Mouse (Mus musculus) midbrain, embryonic 10.5 days (tissue): Measurements from ENCODE around the gene Iqcn. TPM values are rescaled to one million over a fixed set of nuclear protein-coding genes. Genes with fewer than 3 reads are reported as not detected.

ENCODE experiments used
- DNase-seq: peaks from one replicate; pipeline ENCODE4 v3.0.0-alpha.2; 2017; ENCODE audit warnings: low spot score
- H3K27ac ChIP-seq: fragments of 300-500 bp; sonication (generic); replicated peaks from 2 replicates; pipeline ENCODE4 v1.5.1; 2016; ENCODE audit warnings: mild to moderate bottlenecking
- H3K27me3 ChIP-seq: fragments of 300-500 bp; sonication (generic); 2 replicates; pipeline ENCODE4 v1.6.1; 2016; ENCODE audit warnings: low read depth, mild to moderate bottlenecking; ENCODE audit not compliant: poor library complexity, severe bottlenecking
- H3K36me3 ChIP-seq: fragments of 300-500 bp; sonication (generic); 2 replicates; pipeline ENCODE4 v1.6.1; 2016; ENCODE audit warnings: mild to moderate bottlenecking, moderate library complexity
- H3K4me1 ChIP-seq: fragments of 300-500 bp; sonication (generic); 2 replicates; pipeline ENCODE4 v1.6.1; 2016
- H3K4me3 ChIP-seq: fragments of 300-500 bp; sonication (generic); 2 replicates; pipeline ENCODE4 v1.5.1; 2016; ENCODE audit warnings: mild to moderate bottlenecking, moderate library complexity
- H3K9me3 ChIP-seq: fragments of 300-500 bp; sonication (generic); replicated peaks from 2 replicates; pipeline ENCODE4 v1.6.1; 2016; ENCODE audit warnings: mild to moderate bottlenecking
- WGBS: fragments of 180-500 bp; shearing (Covaris S2); methylation state at CpG from one replicate; pipeline ENCODE4 v1.1.7; 2016; 5-methylcytosine and 5-hydroxymethylcytosine counted together
- polyA plus RNA-seq: library from polyadenylated mRNA; unstranded; fragments of >200 nt; fragmentation: Nextera tagmentation; extraction: Ambion mirVana; gene quantifications from 2 replicates; pipeline ENCODE4 v1.2.1, GENCODE M21; 2016

Gene Iqcn
- polyA plus RNA-seq, 1 experiment from 2014 or later, result not detected

- Histone ChIP-seq H3K4me3 (peak overlapping the region; percentile 25), H3K9me3 (no peaks in the 10 kb centered on the region), H3K27ac (peak overlapping the region; percentile 66), H3K4me1 (peaks cover 18% of the 10 kb centered on the region), H3K27me3 (no peaks in the 10 kb centered on the region), H3K36me3 (peaks cover 33% of the 10 kb centered on the region)
- no peak for DNase-seq
- 10% methylated on average over 19 of the region's 19 CpGs for WGBS
Observed at GRCm38 (mm10) chr8:70682193-70682592, 21.1 kb upstream of the Iqcn start.

DNA sequence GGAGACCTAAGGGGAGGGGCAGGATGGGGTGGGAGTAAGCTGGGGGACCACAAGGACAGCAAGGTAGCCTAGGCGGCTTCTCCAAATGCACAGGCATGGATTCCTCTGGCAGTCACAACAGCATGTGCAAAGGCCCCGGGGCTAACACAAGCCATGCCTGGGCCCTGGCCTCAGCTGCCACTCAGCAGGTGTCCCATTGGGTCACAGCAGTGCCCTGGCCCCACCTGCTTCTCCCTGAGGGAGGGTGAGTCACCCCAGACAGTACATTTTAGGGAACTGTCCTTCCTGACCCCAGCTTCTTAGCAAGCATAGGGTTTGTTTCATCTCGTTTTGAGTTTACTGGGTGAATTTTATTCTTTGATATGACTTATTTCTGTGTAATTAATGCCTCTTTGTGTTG is 20.6 kb upstream of the Iqcn start:
- Histone ChIP-seq H3K36me3 (peaks cover 28% of the 10 kb centered on the region), H3K9me3 (no peaks in the 10 kb centered on the region), H3K4me1 (peaks cover 18% of the 10 kb centered on the region), H3K27me3 (no peaks in the 10 kb centered on the region), H3K27ac (peak overlapping the region; percentile 66), H3K4me3 (peak overlapping the region; percentile 25)
- no peak for DNase-seq
- WGBS, result 70% methylated on average over 3 of the region's 3 CpGs

DNA sequence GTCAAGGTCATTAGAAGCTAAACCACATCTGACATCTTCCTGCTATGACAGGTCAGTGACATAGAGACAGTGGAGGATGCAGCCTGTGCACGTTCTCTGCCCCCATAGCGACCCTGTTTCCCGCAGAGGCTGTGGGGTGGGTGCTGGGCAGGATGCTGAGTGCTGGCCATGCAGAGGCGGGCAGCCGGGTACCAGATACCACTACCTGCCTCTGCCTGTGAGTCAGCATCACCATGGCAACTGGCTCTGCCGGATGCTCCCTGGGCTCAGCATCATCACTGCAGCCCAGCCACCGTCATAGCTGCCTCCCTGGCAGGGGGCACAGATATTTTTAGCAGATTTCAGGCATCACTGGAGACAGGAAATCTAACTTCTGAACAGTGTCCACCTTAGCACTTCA is 19.0 kb upstream of the Iqcn start:
- DNase-seq, result no peak
- Histone ChIP-seq H3K4me3 (no peak overlapping the region), H3K27ac (no peak overlapping the region), H3K27me3 (no peaks in the 10 kb centered on the region), H3K4me1 (peaks cover 20% of the 10 kb centered on the region), H3K9me3 (no peaks in the 10 kb centered on the region), H3K36me3 (peaks cover 17% of the 10 kb centered on the region)
- 52% methylated on average over 7 of the region's 7 CpGs for WGBS

GRCm38 (mm10) chr8:70687576-70687975 is 15.7 kb upstream of the Iqcn start:
- H3K27ac ChIP-seq, result peak overlapping the region; percentile 23
- 90% methylated on average over 8 of the region's 8 CpGs for WGBS

GRCm38 (mm10) chr8:70688136-70688535 is 15.1 kb upstream of the Iqcn start:
- Histone ChIP-seq H3K9me3 (no peaks in the 10 kb centered on the region), H3K36me3 (0 out of 2 replicates have a peak, but pooled peaks cover 5% of the 10 kb centered on the region), H3K4me1 (peaks cover 36% of the 10 kb centered on the region), H3K4me3 (no peak overlapping the region), H3K27ac (peak overlapping the region; percentile 23), H3K27me3 (no peaks in the 10 kb centered on the region)
- no peak for DNase-seq
- 95% methylated on average over 3 of the region's 3 CpGs for WGBS

More at GRCm38 (mm10) chr8:70687576-70687975, 15.7 kb upstream of the Iqcn start:
- Histone ChIP-seq H3K36me3 (0 out of 2 replicates have a peak, but pooled peaks cover 5% of the 10 kb centered on the region), H3K4me1 (peaks cover 36% of the 10 kb centered on the region), H3K27me3 (no peaks in the 10 kb centered on the region), H3K9me3 (no peaks in the 10 kb centered on the region), H3K4me3 (no peak overlapping the region)
- no peak for DNase-seq

DNA sequence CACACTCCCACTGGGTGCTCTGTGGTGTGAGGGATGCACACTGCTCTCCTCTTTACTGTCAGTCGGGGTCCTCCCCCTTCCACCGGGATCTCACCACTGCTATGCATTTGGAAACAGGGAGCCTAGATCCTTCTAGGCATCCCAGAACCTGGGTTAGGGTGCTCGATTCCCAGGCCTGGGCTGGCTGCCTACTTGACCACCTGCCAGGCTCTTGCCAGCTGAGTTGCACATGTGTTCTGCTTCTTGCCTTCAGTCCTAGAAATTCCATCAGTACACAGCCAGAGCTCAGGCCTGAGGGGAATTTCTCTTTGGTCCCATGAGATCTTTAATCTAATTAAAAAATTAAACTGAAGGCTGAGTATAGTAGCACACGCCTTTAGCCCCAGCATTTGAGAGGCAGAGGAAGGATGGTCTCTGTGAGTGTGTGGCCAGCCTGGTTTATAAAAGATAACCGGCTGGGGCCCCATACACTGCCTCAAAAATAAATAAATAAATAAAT is 13.3 kb upstream of the Iqcn start:
- peaks cover 37% of the 10 kb centered on the region for H3K4me1 ChIP-seq
- no peak overlapping the region for H3K4me3 ChIP-seq
- no peak for DNase-seq
- H3K27me3 ChIP-seq, result peaks cover 16% of the 10 kb centered on the region
- peak overlapping the region; percentile 46 for H3K27ac ChIP-seq
- H3K36me3 ChIP-seq, result 0 out of 2 replicates have a peak, but pooled peaks cover 5% of the 10 kb centered on the region
- WGBS, result 82% methylated on average over 5 of the region's 5 CpGs
- H3K9me3 ChIP-seq, result no peaks in the 10 kb centered on the region

DNA sequence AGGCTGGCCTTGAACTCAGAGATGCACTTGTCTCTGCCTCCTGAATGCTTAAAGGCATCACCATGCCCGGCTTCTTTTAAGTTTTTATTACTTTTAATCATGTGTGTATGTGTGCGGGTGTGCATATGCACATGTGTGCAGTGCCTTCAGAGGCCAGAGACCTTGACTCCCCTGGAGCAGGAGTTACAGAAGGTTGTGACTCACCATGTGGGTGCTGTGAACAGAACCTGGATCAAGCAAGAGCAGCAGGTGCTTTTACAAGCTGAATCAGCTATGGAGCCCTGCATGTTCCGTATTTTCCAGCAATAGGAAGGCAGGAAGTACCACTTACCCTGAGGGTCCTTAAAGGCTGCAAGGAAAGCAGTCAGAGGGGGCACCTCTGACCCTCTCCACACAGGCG is 12.0 kb upstream of the Iqcn start:
- Histone ChIP-seq H3K27me3 (peaks cover 29% of the 10 kb centered on the region), H3K4me1 (peaks cover 50% of the 10 kb centered on the region), H3K36me3 (0 out of 2 replicates have a peak, but pooled peaks cover 5% of the 10 kb centered on the region), H3K9me3 (no peaks in the 10 kb centered on the region), H3K4me3 (peak overlapping the region; percentile 48), H3K27ac (peak overlapping the region; percentile 95)
- 63% methylated on average over 4 of the region's 4 CpGs for WGBS
- no peak for DNase-seq

DNA sequence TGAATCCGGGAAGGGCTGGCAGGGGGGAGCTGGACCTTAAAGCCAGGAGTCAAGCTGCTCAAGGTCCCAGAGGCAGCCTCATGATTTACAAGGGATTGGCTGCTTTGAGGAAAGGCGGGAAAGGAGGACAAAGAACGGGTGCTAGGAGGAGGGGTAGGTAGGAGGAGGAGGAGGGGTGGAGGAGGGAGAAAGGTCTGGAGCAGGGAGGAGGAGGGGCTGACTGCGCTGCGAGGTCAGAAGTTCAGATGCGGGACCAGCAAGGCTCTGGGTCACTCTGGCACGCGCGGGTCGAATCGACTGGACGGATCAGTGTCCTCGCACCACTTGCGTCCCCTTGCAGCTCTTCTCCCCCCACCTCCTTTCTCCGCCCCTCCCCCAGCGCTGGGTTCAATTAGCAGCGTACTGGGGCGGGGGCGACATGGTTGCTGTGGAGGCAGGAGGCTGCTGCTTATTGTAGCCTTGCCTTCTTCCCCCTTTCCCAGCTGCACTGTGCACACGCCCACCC is 11.5 kb upstream of the Iqcn start:
- H3K36me3 ChIP-seq, result 0 out of 2 replicates have a peak, but pooled peaks cover 5% of the 10 kb centered on the region
- H3K27me3 ChIP-seq, result peaks cover 32% of the 10 kb centered on the region
- DNase-seq, result peak; percentile 93
- peak overlapping the region; percentile 48 for H3K4me3 ChIP-seq
- H3K9me3 ChIP-seq, result no peaks in the 10 kb centered on the region
- peaks cover 55% of the 10 kb centered on the region for H3K4me1 ChIP-seq
- WGBS, result 0% methylated on average over 20 of the region's 20 CpGs
- H3K27ac ChIP-seq, result peak overlapping the region; percentile 95

- no peaks in the 10 kb centered on the region for H3K9me3 ChIP-seq
- no peaks in the 10 kb centered on the region for H3K36me3 ChIP-seq
- no peak overlapping the region; the same call in 1 of the 2 replicates for H3K4me3 ChIP-seq
- H3K27ac ChIP-seq, result no peak overlapping the region
- peaks cover 32% of the 10 kb centered on the region for H3K27me3 ChIP-seq
- no peak for DNase-seq
- WGBS, result 87% methylated on average over 5 of the region's 5 CpGs
- H3K4me1 ChIP-seq, result peaks cover 71% of the 10 kb centered on the region
Observed at GRCm38 (mm10) chr8:70693636-70694035, 9.6 kb upstream of the Iqcn start.

DNA sequence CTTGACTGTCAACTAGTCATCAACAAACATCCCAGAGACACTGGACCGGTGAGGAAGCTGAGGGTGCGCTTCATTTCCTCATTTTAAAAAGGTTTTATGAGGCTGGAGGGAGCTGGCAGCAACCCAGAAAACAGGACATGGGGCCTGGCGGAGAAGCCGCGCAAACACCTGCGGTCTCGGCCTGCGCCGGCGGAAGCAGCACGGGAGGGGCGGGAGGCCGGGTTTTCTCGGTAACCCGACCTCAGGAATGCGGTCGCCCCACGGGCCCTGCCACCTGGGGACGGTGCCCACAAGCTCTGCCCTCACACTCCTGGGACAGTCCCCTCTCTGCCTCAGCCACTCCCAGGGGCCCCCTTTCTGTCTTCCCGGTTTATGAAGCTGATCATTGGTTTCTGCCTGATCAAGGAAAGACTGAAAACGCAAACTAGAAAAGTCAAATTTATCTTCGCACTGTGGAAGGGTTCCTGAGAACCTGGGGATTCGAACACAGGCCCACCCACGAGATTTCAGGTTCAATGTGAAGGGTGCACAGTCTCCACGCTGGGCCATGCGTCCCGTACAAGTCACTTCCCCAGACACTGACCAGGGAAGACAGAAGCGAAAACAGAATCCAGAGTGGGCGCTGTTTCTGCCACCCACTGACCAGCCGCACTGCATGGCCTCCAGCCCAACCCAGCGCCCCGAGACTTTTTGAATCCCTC is 7.8 kb upstream of the Iqcn start:
- Histone ChIP-seq H3K27ac (peak overlapping the region; percentile 87), H3K4me3 (0 out of 2 replicates have a peak overlapping the region, but pooled peaks have one; percentile 6), H3K4me1 (peaks cover 63% of the 10 kb centered on the region), H3K36me3 (no peaks in the 10 kb centered on the region), H3K9me3 (no peaks in the 10 kb centered on the region), H3K27me3 (peaks cover 32% of the 10 kb centered on the region)
- 32% methylated on average over 32 of the region's 32 CpGs for WGBS
- no peak for DNase-seq

GRCm38 (mm10) chr8:70696019-70696885 is 7.0 kb upstream of the Iqcn start:
- Histone ChIP-seq H3K4me1 (peaks cover 65% of the 10 kb centered on the region), H3K27ac (peak overlapping the region; percentile 87), H3K36me3 (peaks cover 2% of the 10 kb centered on the region), H3K27me3 (peaks cover 32% of the 10 kb centered on the region), H3K4me3 (peak overlapping the region; percentile 45), H3K9me3 (no peaks in the 10 kb centered on the region)
- DNase-seq, result peak; percentile 81
- 10% methylated on average over 31 of the region's 31 CpGs for WGBS

DNA sequence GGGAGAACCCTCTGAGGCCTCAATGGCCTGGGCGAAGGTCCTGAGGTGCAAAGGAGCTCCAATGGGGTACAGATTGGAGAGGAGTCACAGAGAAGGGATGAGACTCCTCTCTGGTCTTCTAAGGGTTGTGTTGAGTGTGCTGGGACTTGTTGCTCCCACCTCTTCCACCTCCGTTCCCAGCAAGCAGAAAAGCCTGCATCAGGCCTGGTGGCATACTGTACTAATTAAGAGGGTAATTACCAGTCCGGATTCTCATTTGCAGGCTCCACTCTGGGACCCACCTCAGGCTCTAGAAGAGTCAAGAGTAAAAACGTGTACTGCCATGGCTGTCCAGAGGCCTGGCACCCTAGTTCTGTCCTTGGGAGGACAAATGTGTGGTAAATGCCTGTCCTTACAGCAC is 6.3 kb upstream of the Iqcn start:
- Histone ChIP-seq H3K4me3 (peak overlapping the region; percentile 45), H3K4me1 (peaks cover 65% of the 10 kb centered on the region), H3K36me3 (peaks cover 7% of the 10 kb centered on the region), H3K9me3 (no peaks in the 10 kb centered on the region), H3K27me3 (peaks cover 32% of the 10 kb centered on the region), H3K27ac (peak overlapping the region; percentile 87)
- no peak for DNase-seq
- 62% methylated on average over 4 of the region's 4 CpGs for WGBS
